Mouse (Mus musculus) kidney, postnatal 0 days (tissue): ENCODE data around the gene Eif4enif1. TPM values are rescaled to one million over a fixed set of nuclear protein-coding genes. Genes with fewer than 3 reads are reported as not detected.

ENCODE experiments used
- ATAC-seq: fragments of 200-750 bp; cut with Nextera tagmentation; replicated peaks from 2 replicates; pipeline ENCODE4 v1.8.0; 2017; ENCODE audit warnings: low read depth, moderate number of reproducible peaks, moderate TSS enrichment, moderate library complexity; ENCODE audit not compliant: low FRiP score
- DNase-seq: peaks from one replicate; pipeline ENCODE4 v3.0.0-alpha.2; 2016; ENCODE audit warnings: low spot score
- H3K27ac ChIP-seq: fragments of 300-500 bp; sonication (generic); 2 replicates; pipeline ENCODE4 v1.5.1; 2014; ENCODE audit warnings: mild to moderate bottlenecking
- H3K27me3 ChIP-seq: fragments of 300-500 bp; sonication (generic); 2 replicates; pipeline ENCODE4 v1.6.1; 2014; ENCODE audit warnings: low read length, mixed read lengths; ENCODE audit not compliant: insufficient read depth
- H3K36me3 ChIP-seq: fragments of 300-500 bp; sonication (generic); 2 replicates; pipeline ENCODE4 v1.6.1; 2014; ENCODE audit warnings: low read length, mixed read lengths; ENCODE audit not compliant: insufficient read depth
- H3K4me1 ChIP-seq: fragments of 300-500 bp; sonication (generic); replicated peaks from 2 replicates; pipeline ENCODE4 v1.6.1; 2014; ENCODE audit warnings: antibody characterized with exemption, low read length, mixed read lengths; ENCODE audit not compliant: insufficient read depth
- H3K4me2 ChIP-seq: fragments of 300-500 bp; sonication (generic); 2 replicates; pipeline ENCODE4 v1.6.1; 2014; ENCODE audit warnings: mild to moderate bottlenecking, low read length, moderate library complexity, mixed read lengths
- H3K4me3 ChIP-seq: fragments of 300-500 bp; sonication (generic); replicated peaks from 2 replicates; pipeline ENCODE4 v1.5.1; 2014; ENCODE audit warnings: low read depth, low read length
- H3K9ac ChIP-seq: fragments of 300-500 bp; sonication (generic); 2 replicates; pipeline ENCODE4 v1.6.1; 2014; ENCODE audit warnings: low read depth, low read length
- H3K9me3 ChIP-seq: fragments of 300-500 bp; sonication (generic); replicated peaks from 2 replicates; pipeline ENCODE4 v1.6.1; 2016; ENCODE audit warnings: low read length, inconsistent platforms, mixed read lengths
- CTCF ChIP-seq: IDR thresholded peaks from 2 replicates; pipeline ENCODE4 v1.5.1; 2016; ENCODE audit warnings: antibody characterized with exemption, low read depth, mild to moderate bottlenecking, moderate library complexity
- WGBS: fragments of 180-500 bp; shearing (Covaris S2); extraction: QIAGEN DNeasy Blood & Tissue Kit; methylation state at CpG from one replicate; pipeline ENCODE4 v1.1.7; 2014; 5-methylcytosine and 5-hydroxymethylcytosine counted together
- polyA plus RNA-seq: library from polyadenylated mRNA; unstranded; fragments of >200 nt; fragmentation: Nextera tagmentation; extraction: Ambion mirVana; gene quantifications from 2 replicates; pipeline ENCODE4 v1.2.1, GENCODE M21; 2015

Eif4enif1 gene
- polyA plus RNA-seq, 1 experiment from 2014 or later: 26.2 TPM

DNA sequence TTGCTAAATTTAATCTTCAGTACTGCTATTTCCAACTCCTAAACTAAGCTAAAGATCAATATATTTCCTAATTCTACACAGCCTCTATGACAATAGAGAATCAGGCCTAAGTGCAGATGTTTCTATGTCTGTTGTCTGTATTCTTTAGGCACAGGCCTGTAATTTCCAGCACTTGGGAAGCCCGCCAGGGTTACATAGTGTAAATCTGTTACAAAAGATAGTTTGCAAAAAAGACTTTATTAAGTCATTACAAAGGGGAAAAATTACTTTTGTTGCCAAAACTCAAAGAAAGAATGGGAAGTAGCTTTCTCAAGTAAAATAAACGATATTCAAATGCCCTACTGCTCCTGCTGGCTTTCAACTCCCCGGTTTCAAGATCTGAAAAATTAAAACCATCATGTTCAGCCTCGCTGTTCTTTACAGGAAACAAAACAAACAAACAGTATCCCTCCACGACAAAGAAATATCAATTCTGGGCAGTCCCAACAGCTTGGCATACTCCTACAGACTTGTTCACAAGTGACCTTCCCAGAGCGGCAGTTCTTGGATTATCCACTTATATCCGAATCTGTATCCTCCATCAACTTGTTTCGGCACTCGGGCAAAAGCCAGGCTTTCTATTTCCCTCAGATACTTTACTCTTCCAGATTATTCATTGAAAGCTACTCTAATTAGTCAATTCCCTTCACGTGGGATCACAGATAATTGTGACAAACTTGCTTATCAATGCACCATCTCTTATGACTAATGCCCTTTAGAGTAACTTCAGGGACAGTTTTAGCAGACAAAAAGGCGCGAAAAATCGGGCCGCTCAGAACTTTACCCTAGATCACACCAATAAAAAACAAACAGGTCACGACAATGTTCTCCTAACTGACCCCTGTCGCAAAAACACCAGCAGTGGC, 614 bp upstream of the Eif4enif1 start:
- Histone ChIP-seq H3K9ac (peak overlapping the region; percentile 52; the same call in 1 of the 2 replicates), H3K4me3 (peak overlapping the region; percentile 37), H3K27ac (no peak overlapping the region; the same call in 1 of the 2 replicates), H3K4me2 (peak overlapping the region; percentile 16), H3K9me3 (no peaks in the 10 kb centered on the region), H3K27me3 (no peaks in the 10 kb centered on the region), H3K4me1 (no peaks in the 10 kb centered on the region), H3K36me3 (0 out of 2 replicates have a peak, but pooled peaks cover 7% of the 10 kb centered on the region)
- ATAC-seq (no peak), DNase-seq (peak; percentile 8)
- TF ChIP-seq CTCF: no peak
- 7% methylated on average over 16 of the region's 16 CpGs for WGBS

DNA sequence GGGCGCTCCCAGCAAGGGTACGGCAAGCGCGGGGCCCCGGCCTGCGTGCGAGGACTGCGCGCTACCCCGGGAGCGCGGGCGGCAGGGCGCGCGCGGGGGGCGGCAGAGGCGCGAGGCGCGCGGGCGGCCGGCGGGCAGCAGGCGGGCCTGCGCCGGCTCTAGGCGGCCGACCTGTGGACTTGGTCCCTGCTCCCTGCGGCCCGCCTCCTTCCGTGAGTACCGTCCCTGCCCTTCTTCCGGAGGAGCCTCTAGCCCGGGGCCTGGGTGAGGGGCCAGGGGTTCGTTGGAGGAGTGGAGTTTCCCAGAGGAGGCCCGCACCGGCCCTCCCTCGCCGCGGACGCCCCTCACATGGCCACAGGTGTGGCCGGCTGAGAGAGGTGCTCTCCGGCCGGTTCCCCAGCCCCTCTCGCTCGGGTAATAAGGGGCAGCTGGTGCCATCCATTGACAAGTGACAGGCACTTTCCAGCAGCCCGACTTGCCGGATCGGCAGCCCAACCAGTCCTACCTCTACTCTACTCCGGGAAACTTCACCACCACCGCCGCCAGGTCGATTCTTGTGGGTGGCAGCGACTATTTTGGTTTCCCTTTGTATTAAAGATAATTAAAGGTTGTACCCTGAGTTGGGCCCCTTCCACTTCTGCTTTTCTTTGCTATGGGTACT, 719 bp downstream of the Eif4enif1 start:
- TF ChIP-seq CTCF: no peak
- peak overlapping the region; percentile 58 for H3K27ac ChIP-seq

DNA sequence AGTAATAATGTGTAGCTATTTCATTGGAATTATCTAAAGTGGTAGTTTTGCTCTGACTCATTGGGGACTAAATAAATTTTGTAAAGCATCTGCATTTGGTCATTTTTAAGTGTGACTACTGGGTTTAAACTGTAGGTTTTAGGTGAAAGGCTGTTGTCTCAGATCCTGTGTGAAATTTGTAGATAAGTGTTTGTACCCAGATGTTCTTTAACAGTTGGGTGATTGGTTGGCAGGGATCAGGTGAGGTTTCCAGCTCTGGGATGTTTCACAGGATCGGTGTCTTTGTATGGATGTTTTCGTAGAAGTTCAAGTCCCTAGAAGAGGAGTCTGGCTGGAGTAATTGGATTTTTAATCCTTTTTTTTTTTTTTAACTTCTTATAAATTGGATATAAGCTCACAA, 1.6 kb downstream of the Eif4enif1 start:
- WGBS: 79% methylated on average over 2 of the region's 2 CpGs
- no peak for DNase-seq

More for the DNA sequence above, 719 bp downstream of the Eif4enif1 start:
- Histone ChIP-seq H3K4me3 (peak overlapping the region; percentile 37), H3K36me3 (0 out of 2 replicates have a peak, but pooled peaks cover 16% of the 10 kb centered on the region), H3K4me2 (peak overlapping the region; percentile 36), H3K27me3 (no peaks in the 10 kb centered on the region), H3K9ac (peak overlapping the region; percentile 52), H3K9me3 (no peaks in the 10 kb centered on the region), H3K4me1 (no peaks in the 10 kb centered on the region)
- WGBS: 0% methylated on average over 39 of the region's 57 CpGs
- ATAC-seq: peak; percentile 59
- DNase-seq: peak; percentile 71

DNA sequence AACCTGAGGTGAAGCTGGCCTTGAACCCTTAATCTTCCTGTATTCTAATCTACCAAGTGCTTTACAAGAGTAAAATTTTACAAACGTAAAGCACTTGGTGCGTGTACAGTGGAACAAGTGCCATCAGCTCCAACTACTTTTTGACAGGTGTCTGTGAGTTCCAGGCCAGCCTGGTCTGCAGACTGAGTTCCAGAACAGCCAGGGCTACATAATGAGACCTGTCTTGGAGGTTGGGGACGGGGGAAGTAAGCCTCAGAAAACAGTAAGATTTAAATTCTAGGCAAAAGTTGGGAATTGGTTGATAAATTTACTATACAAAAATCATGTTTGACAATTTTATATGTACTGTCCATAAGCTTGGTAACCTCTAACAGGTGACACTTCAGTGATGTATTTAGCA, 3.0 kb downstream of the Eif4enif1 start:
- no peaks in the 10 kb centered on the region for H3K9me3 ChIP-seq
- no peaks in the 10 kb centered on the region for H3K4me1 ChIP-seq
- H3K4me3 ChIP-seq: no peak overlapping the region
- TF ChIP-seq CTCF: no peak
- 0 out of 2 replicates have a peak, but pooled peaks cover 22% of the 10 kb centered on the region for H3K36me3 ChIP-seq
- DNase-seq: no peak
- H3K27ac ChIP-seq: no peak overlapping the region
- H3K4me2 ChIP-seq: no peak overlapping the region
- 97% methylated on average over 3 of the region's 3 CpGs for WGBS
- no peaks in the 10 kb centered on the region for H3K27me3 ChIP-seq
- ATAC-seq: no peak
- H3K9ac ChIP-seq: no peak overlapping the region

More for the DNA sequence above, 1.6 kb downstream of the Eif4enif1 start:
- ATAC-seq: no peak
- H3K4me2 ChIP-seq: peak overlapping the region; percentile 36; the same call in 1 of the 2 replicates
- no peak overlapping the region for H3K4me3 ChIP-seq
- no peaks in the 10 kb centered on the region for H3K4me1 ChIP-seq
- H3K36me3 ChIP-seq: 0 out of 2 replicates have a peak, but pooled peaks cover 16% of the 10 kb centered on the region
- no peak overlapping the region for H3K27ac ChIP-seq
- H3K27me3 ChIP-seq: no peaks in the 10 kb centered on the region
- no peak for TF ChIP-seq CTCF
- H3K9ac ChIP-seq: no peak overlapping the region
- no peaks in the 10 kb centered on the region for H3K9me3 ChIP-seq

DNA sequence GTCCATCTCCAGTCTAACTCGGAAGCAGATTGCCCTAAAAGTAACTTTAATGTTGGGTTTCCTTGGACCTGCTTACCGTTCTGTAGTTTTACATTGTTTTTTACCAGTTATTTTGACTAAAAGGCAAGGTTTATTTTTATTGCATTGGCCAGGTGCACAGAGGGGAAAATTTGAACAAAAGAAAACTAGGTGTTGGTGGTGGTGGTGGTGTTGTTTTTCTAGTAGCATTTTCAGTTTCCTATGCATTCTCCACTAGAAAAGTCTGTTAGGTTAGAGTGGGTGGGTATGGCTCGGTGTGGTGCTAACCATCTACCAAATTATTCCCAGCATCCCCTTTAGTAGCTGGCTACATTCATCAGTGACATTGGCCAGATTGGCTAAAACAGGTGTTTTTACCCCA, 4.6 kb downstream of the Eif4enif1 start:
- no peak for TF ChIP-seq CTCF
- H3K4me1 ChIP-seq: no peaks in the 10 kb centered on the region
- no peak overlapping the region for H3K4me3 ChIP-seq
- H3K27me3 ChIP-seq: no peaks in the 10 kb centered on the region
- ATAC-seq (no peak), DNase-seq (no peak)
- no peaks in the 10 kb centered on the region for H3K9me3 ChIP-seq
- peaks cover 27% of the 10 kb centered on the region; the same call in 1 of the 2 replicates for H3K36me3 ChIP-seq
- 96% methylated on average over 3 of the region's 3 CpGs for WGBS
- H3K9ac ChIP-seq: no peak overlapping the region
- H3K4me2 ChIP-seq: no peak overlapping the region
- H3K27ac ChIP-seq: no peak overlapping the region

DNA sequence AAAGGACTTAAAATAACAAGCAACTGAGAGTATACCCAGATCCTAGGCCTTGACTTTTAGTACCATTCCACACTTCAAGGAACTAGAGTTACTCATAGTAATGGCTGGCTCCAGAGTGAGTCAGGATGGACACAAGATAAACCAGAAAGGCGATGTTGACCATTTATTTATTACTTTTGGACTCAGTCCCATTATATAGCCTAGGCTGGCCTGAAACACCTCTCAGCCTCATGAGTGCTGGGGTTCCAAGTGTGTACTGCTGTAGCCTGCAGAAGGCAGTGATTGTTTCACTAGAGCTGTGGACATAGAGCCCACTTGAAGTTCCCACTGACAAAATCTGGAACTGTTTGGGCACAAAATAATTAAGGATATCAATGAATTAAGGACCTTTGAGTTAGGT, 10.3 kb downstream of the Eif4enif1 start:
- Histone ChIP-seq H3K4me3 (no peak overlapping the region), H3K4me1 (no peaks in the 10 kb centered on the region), H3K9me3 (no peaks in the 10 kb centered on the region), H3K4me2 (no peak overlapping the region), H3K9ac (no peak overlapping the region), H3K27ac (no peak overlapping the region), H3K27me3 (no peaks in the 10 kb centered on the region), H3K36me3 (peaks cover 36% of the 10 kb centered on the region; the same call in 1 of the 2 replicates)
- no peak for TF ChIP-seq CTCF
- ATAC-seq (no peak), DNase-seq (no peak)
- 55% methylated on average over 1 of the region's 1 CpGs for WGBS
